Mouse (Mus musculus): ENCODE data around the gene Psmd9. TPM values are rescaled to one million over a fixed set of nuclear protein-coding genes. Genes with fewer than 3 reads are reported as not detected.

Psmd9 gene
- polyA plus RNA-seq, 1 experiment from 2014 or later: 92.0 TPM

- no peak for DNase-seq (ENCODE audit: low spot score)
- peaks cover 72% of the 10 kb centered on the region for H3K4me1 ChIP-seq
- H3K4me3 ChIP-seq: no peak overlapping the region
- WGBS: 86% methylated on average over 25 of the region's 25 CpGs
- H3K27me3 ChIP-seq (ENCODE audit: low read depth, poor library complexity, severe bottlenecking): no peaks in the 10 kb centered on the region
- H3K9me3 ChIP-seq (replicated peaks): no peaks in the 10 kb centered on the region
- no peak overlapping the region for H3K27ac ChIP-seq
- peaks cover 91% of the 10 kb centered on the region for H3K36me3 ChIP-seq
Measured at GRCm38 (mm10) chr5:123148073-123148722, 21.0 kb upstream of the Psmd9 start.

- peaks cover 60% of the 10 kb centered on the region for H3K4me1 ChIP-seq
- 15% methylated on average over 19 of the region's 19 CpGs for WGBS
- 0 out of 2 replicates have a peak overlapping the region, but pooled peaks have one; percentile 26 for H3K27ac ChIP-seq
- peak overlapping the region; percentile 42 for H3K4me3 ChIP-seq
- H3K27me3 ChIP-seq (ENCODE audit: low read depth, poor library complexity, severe bottlenecking): no peaks in the 10 kb centered on the region
- H3K9me3 ChIP-seq (replicated peaks): no peaks in the 10 kb centered on the region
- DNase-seq (ENCODE audit: low spot score): peak; percentile 94
- H3K36me3 ChIP-seq: peaks cover 99% of the 10 kb centered on the region
Measured at GRCm38 (mm10) chr5:123149451-123150400, 19.5 kb upstream of the Psmd9 start.

- H3K9me3 ChIP-seq (replicated peaks): no peaks in the 10 kb centered on the region
- peak overlapping the region; percentile 42 for H3K4me3 ChIP-seq
- peaks cover 99% of the 10 kb centered on the region for H3K36me3 ChIP-seq
- peaks cover 51% of the 10 kb centered on the region for H3K4me1 ChIP-seq
- 47% methylated on average over 7 of the region's 7 CpGs for WGBS
- H3K27ac ChIP-seq: peak overlapping the region; percentile 61; the same call in 1 of the 2 replicates
- H3K27me3 ChIP-seq (ENCODE audit: low read depth, poor library complexity, severe bottlenecking): no peaks in the 10 kb centered on the region
- DNase-seq (ENCODE audit: low spot score): no peak
Measured at GRCm38 (mm10) chr5:123150641-123151040, 18.6 kb upstream of the Psmd9 start.

GRCm38 (mm10) chr5:123151077-123151476, 18.1 kb upstream of the Psmd9 start:
- Histone ChIP-seq H3K4me3 (peak overlapping the region; percentile 42; the same call in 1 of the 2 replicates), H3K4me1 (peaks cover 47% of the 10 kb centered on the region), H3K9me3 (replicated peaks) (no peaks in the 10 kb centered on the region), H3K27me3 (ENCODE audit: low read depth, poor library complexity, severe bottlenecking) (no peaks in the 10 kb centered on the region), H3K27ac (peak overlapping the region; percentile 61; the same call in 1 of the 2 replicates), H3K36me3 (peaks cover 97% of the 10 kb centered on the region)
- DNase-seq (ENCODE audit: low spot score): no peak
- 50% methylated on average over 7 of the region's 7 CpGs for WGBS

GRCm38 (mm10) chr5:123151707-123152362, 17.4 kb upstream of the Psmd9 start:
- peaks cover 41% of the 10 kb centered on the region for H3K4me1 ChIP-seq
- no peak overlapping the region for H3K4me3 ChIP-seq
- 96% methylated on average over 18 of the region's 19 CpGs for WGBS
- no peak for DNase-seq (ENCODE audit: low spot score)
- H3K27me3 ChIP-seq (ENCODE audit: low read depth, poor library complexity, severe bottlenecking): no peaks in the 10 kb centered on the region
- H3K27ac ChIP-seq: no peak overlapping the region
- no peaks in the 10 kb centered on the region for H3K9me3 ChIP-seq (replicated peaks)
- peaks cover 96% of the 10 kb centered on the region for H3K36me3 ChIP-seq

GRCm38 (mm10) chr5:123152901-123153300, 16.3 kb upstream of the Psmd9 start:
- 83% methylated on average over 1 of the region's 1 CpGs for WGBS
- no peak for DNase-seq (ENCODE audit: low spot score)
- peaks cover 96% of the 10 kb centered on the region for H3K36me3 ChIP-seq

GRCm38 (mm10) chr5:123155425-123155824, 13.8 kb upstream of the Psmd9 start:
- H3K27ac ChIP-seq: no peak overlapping the region
- 64% methylated on average over 7 of the region's 7 CpGs for WGBS
- peaks cover 16% of the 10 kb centered on the region for H3K4me1 ChIP-seq
- peaks cover 96% of the 10 kb centered on the region for H3K36me3 ChIP-seq
- peak; percentile 67 for DNase-seq (ENCODE audit: low spot score)
- H3K27me3 ChIP-seq (ENCODE audit: low read depth, poor library complexity, severe bottlenecking): no peaks in the 10 kb centered on the region
- no peaks in the 10 kb centered on the region for H3K9me3 ChIP-seq (replicated peaks)
- no peak overlapping the region for H3K4me3 ChIP-seq

More at GRCm38 (mm10) chr5:123152901-123153300, 16.3 kb upstream of the Psmd9 start:
- H3K4me3 ChIP-seq: no peak overlapping the region
- H3K4me1 ChIP-seq: peaks cover 41% of the 10 kb centered on the region
- H3K9me3 ChIP-seq (replicated peaks): no peaks in the 10 kb centered on the region
- no peak overlapping the region for H3K27ac ChIP-seq
- no peaks in the 10 kb centered on the region for H3K27me3 ChIP-seq (ENCODE audit: low read depth, poor library complexity, severe bottlenecking)

GRCm38 (mm10) chr5:123156763-123157162, 12.4 kb upstream of the Psmd9 start:
- no peak overlapping the region for H3K4me3 ChIP-seq
- peaks cover 2% of the 10 kb centered on the region; the same call in 1 of the 2 replicates for H3K4me1 ChIP-seq
- H3K27me3 ChIP-seq (ENCODE audit: low read depth, poor library complexity, severe bottlenecking): no peaks in the 10 kb centered on the region
- no peaks in the 10 kb centered on the region for H3K9me3 ChIP-seq (replicated peaks)
- no peak for DNase-seq (ENCODE audit: low spot score)
- WGBS: 91% methylated on average over 12 of the region's 12 CpGs
- H3K27ac ChIP-seq: no peak overlapping the region
- H3K36me3 ChIP-seq: peaks cover 96% of the 10 kb centered on the region

- Histone ChIP-seq H3K4me1 (0 out of 2 replicates have a peak, but pooled peaks cover 2% of the 10 kb centered on the region), H3K27ac (no peak overlapping the region), H3K27me3 (ENCODE audit: low read depth, poor library complexity, severe bottlenecking) (no peaks in the 10 kb centered on the region), H3K36me3 (peaks cover 96% of the 10 kb centered on the region), H3K9me3 (replicated peaks) (no peaks in the 10 kb centered on the region), H3K4me3 (no peak overlapping the region)
- DNase-seq (ENCODE audit: low spot score): no peak
- WGBS: 94% methylated on average over 4 of the region's 4 CpGs
Measured at GRCm38 (mm10) chr5:123157972-123158371, 11.2 kb upstream of the Psmd9 start.

- 87% methylated on average over 4 of the region's 4 CpGs for WGBS
- Histone ChIP-seq H3K27me3 (ENCODE audit: low read depth, poor library complexity, severe bottlenecking) (no peaks in the 10 kb centered on the region), H3K4me1 (no peaks in the 10 kb centered on the region), H3K36me3 (peaks cover 96% of the 10 kb centered on the region), H3K9me3 (replicated peaks) (no peaks in the 10 kb centered on the region), H3K4me3 (no peak overlapping the region), H3K27ac (no peak overlapping the region)
- no peak for DNase-seq (ENCODE audit: low spot score)
Measured at GRCm38 (mm10) chr5:123159446-123159845, 9.8 kb upstream of the Psmd9 start.

GRCm38 (mm10) chr5:123159866-123160265, 9.3 kb upstream of the Psmd9 start:
- H3K4me3 ChIP-seq: no peak overlapping the region
- WGBS: 96% methylated on average over 15 of the region's 15 CpGs
- H3K27ac ChIP-seq: no peak overlapping the region
- H3K9me3 ChIP-seq (replicated peaks): no peaks in the 10 kb centered on the region
- no peaks in the 10 kb centered on the region for H3K27me3 ChIP-seq (ENCODE audit: low read depth, poor library complexity, severe bottlenecking)
- DNase-seq (ENCODE audit: low spot score): no peak
- H3K36me3 ChIP-seq: peaks cover 95% of the 10 kb centered on the region
- H3K4me1 ChIP-seq: no peaks in the 10 kb centered on the region

- no peak for DNase-seq (ENCODE audit: low spot score)
- Histone ChIP-seq H3K9me3 (replicated peaks) (no peaks in the 10 kb centered on the region), H3K4me3 (no peak overlapping the region), H3K27me3 (ENCODE audit: low read depth, poor library complexity, severe bottlenecking) (no peaks in the 10 kb centered on the region), H3K36me3 (peaks cover 91% of the 10 kb centered on the region), H3K27ac (no peak overlapping the region), H3K4me1 (no peaks in the 10 kb centered on the region)
- WGBS: 97% methylated on average over 15 of the region's 15 CpGs
Measured at GRCm38 (mm10) chr5:123160341-123160740, 8.9 kb upstream of the Psmd9 start.

Data from limb, embryonic 10.5 days (tissue).